Mouse (Mus musculus) liver, embryonic 16.5 days (tissue): ENCODE measurements around the gene Mycl. TPM values are rescaled to one million over a fixed set of nuclear protein-coding genes. Genes with fewer than 3 reads are reported as not detected.

Source experiments
- ATAC-seq: fragments of 200-750 bp; cut with Nextera tagmentation; 2 replicates; pipeline ENCODE4 v1.8.0; 2017; ENCODE audit warnings: low read depth, mild to moderate bottlenecking, moderate number of reproducible peaks, moderate library complexity
- H3K27ac ChIP-seq: fragments of 300-500 bp; sonication (generic); 2 replicates; pipeline ENCODE4 v1.5.1; 2014; ENCODE audit warnings: mild to moderate bottlenecking, low read length
- H3K27me3 ChIP-seq: fragments of 300-500 bp; sonication (generic); 2 replicates; pipeline ENCODE4 v1.6.1; 2014; ENCODE audit warnings: low read depth, low read length, mixed read lengths; ENCODE audit not compliant: control insufficient read depth, insufficient read depth
- H3K36me3 ChIP-seq: fragments of 300-500 bp; sonication (generic); 2 replicates; pipeline ENCODE4 v1.6.1; 2014; ENCODE audit warnings: mild to moderate bottlenecking; ENCODE audit not compliant: control insufficient read depth, insufficient read depth
- H3K4me1 ChIP-seq: fragments of 300-500 bp; sonication (generic); 2 replicates; pipeline ENCODE4 v1.6.1; 2014; ENCODE audit warnings: low read depth, low read length, mixed read lengths; ENCODE audit not compliant: control insufficient read depth
- H3K4me2 ChIP-seq: fragments of 300-500 bp; sonication (generic); 2 replicates; pipeline ENCODE4 v1.6.1; 2014; ENCODE audit warnings: low read depth, low read length, mixed read lengths
- H3K4me3 ChIP-seq: fragments of 300-500 bp; sonication (generic); 2 replicates; pipeline ENCODE4 v1.5.1; 2014; ENCODE audit warnings: low read depth, mild to moderate bottlenecking, low read length
- H3K9ac ChIP-seq: fragments of 300-500 bp; sonication (generic); 2 replicates; pipeline ENCODE4 v1.6.1; 2014; ENCODE audit warnings: low read depth, low read length
- H3K9me3 ChIP-seq: fragments of 300-500 bp; sonication (generic); replicated peaks from 2 replicates; pipeline ENCODE4 v1.6.1; 2016; ENCODE audit warnings: low read length; ENCODE audit not compliant: control insufficient read depth
- WGBS: fragments of 180-500 bp; shearing (Covaris S2); extraction: QIAGEN DNeasy Blood & Tissue Kit; methylation state at CpG from one replicate; pipeline ENCODE4 v1.1.7; 2014; ENCODE audit not compliant: insufficient replicate concordance; 5-methylcytosine and 5-hydroxymethylcytosine counted together
- polyA plus RNA-seq: library from polyadenylated mRNA; unstranded; fragments of >200 nt; fragmentation: Nextera tagmentation; extraction: Ambion mirVana; gene quantifications from 2 replicates; pipeline ENCODE4 v1.2.1, GENCODE M21; 2015

Mycl gene
- polyA plus RNA-seq, 1 experiment from 2014 or later = 0.92 TPM

GRCm38 (mm10) chr4:123046300-123046699 lies 50.8 kb downstream of the Mycl start:
- Histone ChIP-seq H3K36me3 (peaks cover 4% of the 10 kb centered on the region; the same call in 1 of the 2 replicates), H3K4me2 (no peak overlapping the region), H3K27me3 (no peaks in the 10 kb centered on the region), H3K9ac (no peak overlapping the region), H3K9me3 (no peaks in the 10 kb centered on the region), H3K4me3 (no peak overlapping the region), H3K27ac (no peak overlapping the region), H3K4me1 (no peaks in the 10 kb centered on the region; the same call in 1 of the 2 replicates)
- no peak for ATAC-seq
- WGBS = 77% methylated on average over 3 of the region's 3 CpGs

GRCm38 (mm10) chr4:123050681-123051211 lies 55.3 kb downstream of the Mycl start:
- Histone ChIP-seq H3K36me3 (peaks cover 14% of the 10 kb centered on the region), H3K27ac (no peak overlapping the region), H3K9ac (no peak overlapping the region), H3K4me3 (no peak overlapping the region), H3K4me2 (no peak overlapping the region), H3K9me3 (no peaks in the 10 kb centered on the region), H3K27me3 (no peaks in the 10 kb centered on the region), H3K4me1 (no peaks in the 10 kb centered on the region; the same call in 1 of the 2 replicates)
- peak; percentile 85 for ATAC-seq
- 69% methylated on average over 5 of the region's 5 CpGs for WGBS

Other genes with a start within 250 kb of the Mycl start
- gene Ppt1, start 159.4 kb upstream of the Mycl start, polyA plus RNA-seq = 20.6 and 21.9 TPM in 2 replicates
- 26.4 and 33.7 TPM in 2 replicates for gene Cap1, start 109.6 kb upstream of the Mycl start, polyA plus RNA-seq
- 0.08 TPM in 1 of 2 replicates, not detected in the other for gene Mfsd2a, start 34.5 kb upstream of the Mycl start, polyA plus RNA-seq
- gene Trit1, start 20.9 kb downstream of the Mycl start, polyA plus RNA-seq = 6.3 and 7.0 TPM in 2 replicates
- gene Bmp8b, start 109.5 kb downstream of the Mycl start, polyA plus RNA-seq = 0.28 and 0.30 TPM in 2 replicates
- gene Oxct2b, start 120.6 kb downstream of the Mycl start, polyA plus RNA-seq = 0.06 TPM in 1 of 2 replicates, not detected in the other
- gene Ppie, start 144.3 kb downstream of the Mycl start, polyA plus RNA-seq = 33.4 and 34.3 TPM in 2 replicates
- not detected in 2 replicates for gene Hpcal4, start 187.6 kb downstream of the Mycl start, polyA plus RNA-seq
- not detected in 2 replicates for gene Nt5c1a, start 205.9 kb downstream of the Mycl start, polyA plus RNA-seq
- 1.1 and 1.2 TPM in 2 replicates for gene Heyl, start 237.9 kb downstream of the Mycl start, polyA plus RNA-seq